Mouse (Mus musculus) megakaryocyte progenitor cell, adult 5-6 weeks (primary cell): ENCODE measurements at regions not wholly inside any gene's neighbourhood (a gene's known extent, or its start where the extent isn't known, plus 50 kb on each side); places are given as distances from the start of the nearest gene placed in this dataset.

Experiments
- ATAC-seq: replicated peaks from 2 replicates; pipeline ENCODE4 v1.8.0; 2016; ENCODE audit warnings: mild to moderate bottlenecking, moderate TSS enrichment, inconsistent platforms; ENCODE audit not compliant: poor library complexity

- no peak for ATAC-seq
These were observed 220.2 kb downstream of the Arap2 start for GRCm38 (mm10) chr5:62545785-62546184.

DNA sequence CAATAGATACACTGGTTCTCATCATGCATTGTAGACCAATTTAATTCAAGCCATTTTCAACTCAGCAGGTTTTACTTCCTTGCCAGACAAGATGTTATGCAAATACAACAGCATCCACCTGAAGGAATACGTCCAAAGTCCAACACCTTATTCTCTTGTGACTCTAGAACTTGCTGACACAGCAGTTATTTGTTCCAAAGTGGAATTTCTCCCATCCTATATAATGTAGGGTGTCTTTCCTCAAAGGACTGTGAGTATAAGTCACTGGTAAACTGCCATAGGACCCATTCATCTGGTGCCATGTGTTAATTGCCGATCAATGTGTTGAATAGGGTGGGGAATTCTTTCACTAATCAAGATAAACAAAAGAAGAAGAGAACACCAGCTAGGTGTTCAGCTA lies 226.7 kb downstream of the Arap2 start:
- no peak for ATAC-seq

DNA sequence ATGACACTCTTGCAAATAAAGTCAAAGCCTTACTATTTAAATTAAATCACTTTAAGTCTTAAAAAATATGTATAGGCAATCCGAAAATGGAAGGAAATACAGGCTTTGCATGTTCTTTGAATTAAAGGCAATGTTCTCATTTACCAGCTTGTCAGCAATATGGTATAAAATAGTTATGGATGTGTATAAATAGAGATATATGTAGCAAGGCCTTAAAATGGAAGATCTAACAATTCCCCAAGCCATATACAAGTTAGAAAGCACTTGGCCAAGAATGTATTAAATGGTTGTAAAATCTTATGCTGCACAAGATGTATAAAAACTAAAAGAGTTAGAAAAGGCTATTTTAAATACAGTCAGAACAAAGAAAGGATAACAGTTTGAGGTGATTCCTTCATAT lies 254.1 kb downstream of the Arap2 start:
- ATAC-seq, result no peak

- ATAC-seq, result peak; percentile 42; the same call in 1 of the 2 replicates
These were observed 282.4 kb downstream of the Arap2 start for GRCm38 (mm10) chr5:62483521-62483920.

DNA sequence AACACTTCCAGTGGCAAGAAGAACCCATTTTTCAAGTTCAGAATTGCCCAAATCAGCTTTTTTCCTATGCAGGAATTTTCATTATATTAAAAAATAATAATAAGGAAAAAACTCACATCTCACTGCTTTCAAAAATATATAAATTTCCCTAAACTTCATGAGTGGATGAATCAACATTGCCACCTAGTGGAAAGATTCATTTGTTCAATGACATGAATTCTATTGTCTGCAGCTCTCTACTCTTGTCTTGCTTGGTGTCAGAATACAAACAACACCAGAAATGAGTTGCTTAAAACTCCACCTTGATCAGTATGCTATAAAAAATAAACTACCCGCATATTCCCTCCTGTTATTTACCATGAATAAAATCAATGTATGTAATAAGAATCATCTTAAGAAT lies 285.0 kb downstream of the Arap2 start:
- ATAC-seq, result no peak

GRCm38 (mm10) chr5:62473412-62473811 lies 292.5 kb downstream of the Arap2 start:
- ATAC-seq, result no peak

- no peak for ATAC-seq
These were observed 299.2 kb downstream of the Arap2 start for GRCm38 (mm10) chr5:62466802-62467201.

- no peak for ATAC-seq
These were observed 303.4 kb downstream of the Arap2 start for GRCm38 (mm10) chr5:62462574-62462973.
